8 mouse cellular contexts compared by ENCODE assay signal in genomic region chr10:22731272-22732093, GRCm38 (mm10). TPM values are rescaled to one million over a fixed set of nuclear protein-coding genes. Genes with fewer than 3 reads are reported as not detected.
DNase-seq lines count a peak whose midpoint lies in the region; ATAC-seq and TF ChIP-seq lines count a peak whose summit lies in the region.

TSS of gene Tbpl1 (minus strand) at chr10:22731938.

- no peaks in the 10 kb centered on the region for H3K9me3 ChIP-seq in ES-E14 (ENCODE audit: control insufficient read depth, insufficient read depth, low read depth, low read length)
- H3K9me3 ChIP-seq in forebrain, embryonic 14.5 days (replicated peaks; ENCODE audit: control insufficient read depth, low read length) = no peaks in the 10 kb centered on the region

- no peak for TF ChIP-seq CTCF in olfactory bulb, adult 2 months (IDR thresholded peaks at IDR 0.05; ENCODE audit: insufficient read depth, low read depth, low read length)
- TF ChIP-seq CTCF in thymus, adult 2 months (IDR thresholded peaks at IDR 0.05; ENCODE audit: borderline replicate concordance, control insufficient read depth, extremely low read depth, insufficient read depth, low read length, poor library complexity) = no peak

- peak; percentile 91 for DNase-seq in ES-E14 (ENCODE audit: low read depth, low spot score)
- DNase-seq in cerebellum, adult 11 months = peak; percentile 93
- DNase-seq in forebrain, embryonic 14.5 days (ENCODE audit: low spot score) = peak; percentile 98
- DNase-seq in heart, postnatal 14 days = peak; percentile 96 to 97
- peak; percentile 96 for DNase-seq in layer of hippocampus, adult 11-12 months (ENCODE audit: low spot score)
- peak; percentile 97 to 98 for DNase-seq in lung, adult 18-20 months
- DNase-seq in thymus, adult 2 months = peak; percentile 96

- in situ Hi-C loops in ES-E14 (cut with MboI; ENCODE audit: low sequenced_read_pairs in 2 of 2, unreplicated experiment in 2 of 2) = no loop called here

- no peaks in the 10 kb centered on the region for H3K36me3 ChIP-seq in ES-E14 (ENCODE audit: control insufficient read depth, insufficient read depth, low read length, poor library complexity, severe bottlenecking)
- H3K36me3 ChIP-seq in forebrain, embryonic 14.5 days (ENCODE audit: control insufficient read depth, insufficient read depth, low read length) = no peaks in the 10 kb centered on the region
- no peaks in the 10 kb centered on the region for H3K36me3 ChIP-seq in thymus, adult 2 months (ENCODE audit: control insufficient read depth, insufficient read depth, low read length)

- TF ChIP-seq POLR2A in olfactory bulb, adult 2 months (IDR thresholded peaks at IDR 0.05; ENCODE audit: insufficient read depth, low read depth, low read length) = peak; percentile 92
- peak; percentile 97 for TF ChIP-seq POLR2A in thymus, adult 2 months (IDR thresholded peaks at IDR 0.05; ENCODE audit: control insufficient read depth, extremely low read depth, insufficient read depth, low read length, poor library complexity)

- H3K27ac ChIP-seq in ES-E14 (ENCODE audit: insufficient read depth, low read depth, low read length, poor library complexity, severe bottlenecking) = peak within 1 kb of the TSS; percentile 84
- H3K27ac ChIP-seq in forebrain, embryonic 14.5 days (ENCODE audit: low read depth, low read length) = peak within 1 kb of the TSS; percentile 92
- peak within 1 kb of the TSS; percentile 95 for H3K27ac ChIP-seq in olfactory bulb, adult 2 months (ENCODE audit: insufficient read depth, low read depth, low read length)
- peak within 1 kb of the TSS; percentile 31 for H3K27ac ChIP-seq in thymus, adult 2 months (ENCODE audit: control insufficient read depth, insufficient read depth, low read length)

- intact Hi-C loops in heart, postnatal 14 days (cut with DNase I) = loop anchor here (5.0 kb wide), 1 partner anchor 89 kb away; no protein-coding TSS in a partner anchor

- peak within 1 kb of the TSS; percentile 96 for H3K9ac ChIP-seq in ES-E14 (ENCODE audit: insufficient read depth, low read depth, low read length, poor library complexity, severe bottlenecking)
- H3K9ac ChIP-seq in forebrain, embryonic 14.5 days (ENCODE audit: low read length) = peak within 1 kb of the TSS; percentile 99

- WGBS in forebrain, embryonic 14.5 days = under 1% methylated on average over 75 of the region's 77 CpGs
- under 1% methylated on average over 71 of the region's 77 CpGs for WGBS in olfactory bulb, adult 2 months
- WGBS in thymus, adult 2 months = under 1% methylated on average over 77 of the region's 77 CpGs

- ATAC-seq in forebrain, embryonic 14.5 days = peak; percentile 98

- H3K4me3 ChIP-seq in ES-E14 (ENCODE audit: insufficient read depth in 1 of 2, low read depth in 1 of 2, low read length in 2 of 2, poor library complexity in 1 of 2, severe bottlenecking in 1 of 2) = peak within 1 kb of the TSS; percentile 83 to 98
- peak within 1 kb of the TSS; percentile 99 for H3K4me3 ChIP-seq in forebrain, embryonic 14.5 days (ENCODE audit: low read depth, low read length)
- peak within 1 kb of the TSS; percentile 96 for H3K4me3 ChIP-seq in olfactory bulb, adult 2 months (ENCODE audit: insufficient read depth, low read depth, low read length)
- H3K4me3 ChIP-seq in thymus, adult 2 months (ENCODE audit: control insufficient read depth, insufficient read depth, low read length) = peak within 1 kb of the TSS; percentile 83

- H3K4me1 ChIP-seq in ES-E14 (ENCODE audit: control insufficient read depth in 2 of 2, insufficient read depth in 2 of 2, low read length in 2 of 2, poor library complexity in 1 of 2) = peaks cover 0 to 5% of the 10 kb centered on the region in 2 experiments; a peak in 1 of 4 replicates
- peaks cover 28% of the 10 kb centered on the region for H3K4me1 ChIP-seq in forebrain, embryonic 14.5 days (ENCODE audit: control insufficient read depth, insufficient read depth, low read length)
- peaks cover 7% of the 10 kb centered on the region for H3K4me1 ChIP-seq in olfactory bulb, adult 2 months (ENCODE audit: control insufficient read depth, insufficient read depth, low read length)
- peaks cover 9% of the 10 kb centered on the region for H3K4me1 ChIP-seq in thymus, adult 2 months (replicated peaks; ENCODE audit: control insufficient read depth, insufficient read depth, low read length)

- no peaks in the 10 kb centered on the region for H3K27me3 ChIP-seq in forebrain, embryonic 14.5 days (replicated peaks; ENCODE audit: control insufficient read depth, insufficient read depth, low read length)
- no peaks in the 10 kb centered on the region for H3K27me3 ChIP-seq in thymus, adult 2 months (ENCODE audit: control insufficient read depth, insufficient read depth, low read length)

- peak within 1 kb of the TSS; percentile 95 for H3K4me2 ChIP-seq in forebrain, embryonic 14.5 days (ENCODE audit: low read length)

TF ChIP-seq in ES-E14, 5 proteins besides CTCF, POLR2A, EP300 and RAD21:
- no peak for TF ChIP-seq ZC3H11A (IDR thresholded peaks at IDR 0.05; ENCODE audit: borderline replicate concordance, low read depth, low read length)
- TF ChIP-seq HCFC1 (IDR thresholded peaks at IDR 0.05; ENCODE audit: borderline replicate concordance, insufficient read depth, low read length) = peak; percentile 75; the same call in 1 of the 2 replicates

RNA-seq across cellular contexts. Expression of gene Tbpl1, which starts in this region (rescaled TPM):
- total RNA-seq in ES-E14 (2012; rRNA removed) = 19.9 and 26.8 TPM in 2 replicates
- 108 and 121 TPM in 2 replicates for polyA plus RNA-seq in forebrain, embryonic 14.5 days (2014; fragmentation: Nextera tagmentation; extraction: Ambion mirVana)
- total RNA-seq in heart, postnatal 14 days (2021) = 10 to 100 TPM; 21.8 to 24.2 TPM
- polyA plus RNA-seq in olfactory bulb, adult 2 months (2012; ENCODE audit: insufficient read depth, insufficient read length, low replicate concordance, missing spikeins) = not detected in 2 replicates
- polyA plus RNA-seq in thymus, adult 2 months (2012; rRNA removed) = 53.6 and 67.3 TPM in 2 replicates

Comparison
In these comparisons a context has a peak if more than half of its experiments do, and no peak if none do; other contexts are left out.
1. Peak in every context shown above with its lines: DNase-seq, ATAC-seq, H3K4me3 ChIP-seq and H3K27ac ChIP-seq.
2. H3K27ac ChIP-seq: peak in every context shown above with its lines; median percentile 95 in olfactory bulb, adult 2 months; 92 in forebrain, embryonic 14.5 days; 84 in ES-E14; 31 in thymus, adult 2 months.